Comparison of ENCODE assay signal across 16 mouse cellular contexts in the genomic region with DNA sequence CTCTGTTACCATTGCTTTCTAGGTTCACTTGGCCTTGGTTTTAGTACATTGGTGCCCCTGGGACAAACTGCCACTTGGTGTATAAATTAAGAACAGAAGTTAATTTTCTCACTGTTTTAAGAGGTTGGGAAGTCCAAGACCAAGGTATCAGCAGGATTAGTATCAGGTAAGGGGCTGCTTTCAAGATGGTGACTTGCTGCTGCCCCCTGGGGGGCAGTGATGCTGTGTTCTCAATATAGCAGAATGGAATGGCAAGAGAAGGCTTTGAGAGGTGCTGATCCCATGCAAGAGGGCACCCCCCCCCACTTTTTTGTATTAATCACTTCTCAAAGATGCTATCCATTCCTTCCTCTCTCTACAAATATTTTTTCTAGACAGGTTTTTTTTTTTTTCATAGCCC. TPM values are rescaled to one million over a fixed set of nuclear protein-coding genes. Genes with fewer than 3 reads are reported as not detected.
DNase-seq lines count a peak whose midpoint lies in the region; ATAC-seq and TF ChIP-seq lines count a peak whose summit lies in the region.
"Had no signal": no experiment of that assay in that cellular context is flagged by ENCODE, and none has a peak within 500 bp of the region (broad histone marks: within the 10 kb centered on the region; RNA-seq: fewer than 3 reads in every experiment).

No protein-coding gene starts in this region.

- no peak for ATAC-seq in heart, postnatal 0 days (ENCODE audit: insufficient read depth, low read depth)
- no peak for ATAC-seq in heart, embryonic 11.5 days (replicated peaks; ENCODE audit: insufficient number of reproducible peaks, low FRiP score, low TSS enrichment)
- no peak for ATAC-seq in lung, postnatal 0 days
- ATAC-seq: forebrain, embryonic 15.5 days had no signal

- no peaks in the 10 kb centered on the region for H3K27me3 ChIP-seq in heart, postnatal 0 days (ENCODE audit: control insufficient read depth, insufficient read depth, low read length)
- no peaks in the 10 kb centered on the region for H3K27me3 ChIP-seq in heart, embryonic 11.5 days (ENCODE audit: control insufficient read depth, insufficient read depth, low read length)
- no peaks in the 10 kb centered on the region for H3K27me3 ChIP-seq in lung, postnatal 0 days (replicated peaks; ENCODE audit: insufficient read depth, low read length)
- no peaks in the 10 kb centered on the region for H3K27me3 ChIP-seq in ES-Bruce4 (ENCODE audit: control insufficient read depth, insufficient read depth, low read length, poor library complexity, severe bottlenecking)
- H3K27me3 ChIP-seq in splenic B cell, adult 2 months (ENCODE audit: control insufficient read depth, insufficient read depth, low read length, poor library complexity, severe bottlenecking): no peaks in the 10 kb centered on the region
- H3K27me3 ChIP-seq in limb, embryonic 10.5 days (ENCODE audit: low read depth, poor library complexity, severe bottlenecking): no peaks in the 10 kb centered on the region
- H3K27me3 ChIP-seq: embryonic facial prominence, embryonic 15.5 days; forebrain, embryonic 15.5 days; limb, embryonic 13.5 days had no signal

- no peak for TF ChIP-seq EP300 in heart, postnatal 0 days (IDR thresholded peaks at IDR 0.05; ENCODE audit: low read depth)
- TF ChIP-seq EP300 in lung, postnatal 0 days (IDR thresholded peaks at IDR 0.05): no peak
- TF ChIP-seq EP300 in ES-Bruce4 (IDR thresholded peaks at IDR 0.05; ENCODE audit: insufficient read depth, low read depth, low read length): no peak

- TF ChIP-seq CTCF in heart, postnatal 0 days (IDR thresholded peaks at IDR 0.05; ENCODE audit: low read depth): no peak
- TF ChIP-seq CTCF in lung, postnatal 0 days (IDR thresholded peaks at IDR 0.05): peak; percentile 35; the same call in 1 of the 2 replicates
- TF ChIP-seq CTCF in ES-Bruce4 (IDR thresholded peaks at IDR 0.05; ENCODE audit: low read depth, low read length): peak; percentile 45

- no peak overlapping the region for H3K4me2 ChIP-seq in heart, postnatal 0 days (ENCODE audit: low read depth, low read length)
- H3K4me2 ChIP-seq in heart, embryonic 11.5 days: no peak overlapping the region
- H3K4me2 ChIP-seq in lung, postnatal 0 days (replicated peaks; ENCODE audit: low read depth, low read length): no peak overlapping the region
- H3K4me2 ChIP-seq: embryonic facial prominence, embryonic 15.5 days; forebrain, embryonic 15.5 days; limb, embryonic 13.5 days had no signal

- H3K36me3 ChIP-seq in heart, postnatal 0 days (replicated peaks; ENCODE audit: control insufficient read depth, insufficient read depth, low read length): no peaks in the 10 kb centered on the region
- no peaks in the 10 kb centered on the region for H3K36me3 ChIP-seq in heart, embryonic 11.5 days (ENCODE audit: control insufficient read depth, insufficient read depth, low read length)
- H3K36me3 ChIP-seq in lung, postnatal 0 days (ENCODE audit: insufficient read depth, low read length): no peaks in the 10 kb centered on the region
- no peaks in the 10 kb centered on the region for H3K36me3 ChIP-seq in ES-Bruce4 (ENCODE audit: control insufficient read depth, insufficient read depth, low read length, poor library complexity, severe bottlenecking)
- peaks cover 4% of the 10 kb centered on the region for H3K36me3 ChIP-seq in splenic B cell, adult 2 months (ENCODE audit: control insufficient read depth, insufficient read depth, low read length, poor library complexity, severe bottlenecking)
- no peaks in the 10 kb centered on the region for H3K36me3 ChIP-seq in limb, embryonic 10.5 days
- H3K36me3 ChIP-seq: embryonic facial prominence, embryonic 15.5 days; forebrain, embryonic 15.5 days had no signal

- no peak overlapping the region for H3K4me3 ChIP-seq in heart, postnatal 0 days (ENCODE audit: low read depth, low read length)
- H3K4me3 ChIP-seq in heart, embryonic 11.5 days (ENCODE audit: low read depth, low read length): no peak overlapping the region
- H3K4me3 ChIP-seq in lung, postnatal 0 days (ENCODE audit: low read depth, low read length): no peak overlapping the region
- no peak overlapping the region for H3K4me3 ChIP-seq in ES-Bruce4 (ENCODE audit: low read depth, low read length)
- no peak overlapping the region for H3K4me3 ChIP-seq in limb, embryonic 10.5 days
- H3K4me3 ChIP-seq: embryonic facial prominence, embryonic 15.5 days; forebrain, embryonic 15.5 days; limb, embryonic 13.5 days; myocyte had no signal

- TF ChIP-seq POLR2A in ES-Bruce4 (IDR thresholded peaks at IDR 0.05; ENCODE audit: insufficient read depth, low read length): no peak

- no peaks in the 10 kb centered on the region for H3K4me1 ChIP-seq in heart, postnatal 0 days (ENCODE audit: control insufficient read depth, insufficient read depth)
- no peaks in the 10 kb centered on the region for H3K4me1 ChIP-seq in heart, embryonic 11.5 days (ENCODE audit: control insufficient read depth, insufficient read depth, low read length)
- peaks cover 15% of the 10 kb centered on the region for H3K4me1 ChIP-seq in lung, postnatal 0 days (ENCODE audit: insufficient read depth, low read depth, low read length)
- H3K4me1 ChIP-seq in ES-Bruce4 (ENCODE audit: control insufficient read depth, insufficient read depth, low read length): no peaks in the 10 kb centered on the region
- H3K4me1 ChIP-seq in limb, embryonic 10.5 days: peaks cover 3% of the 10 kb centered on the region; the same call in 1 of the 2 replicates
- H3K4me1 ChIP-seq: embryonic facial prominence, embryonic 15.5 days had no signal

- H3K27ac ChIP-seq in heart, postnatal 0 days (ENCODE audit: low read depth): no peak overlapping the region
- H3K27ac ChIP-seq in heart, embryonic 11.5 days (ENCODE audit: low read depth, low read length): no peak overlapping the region
- no peak overlapping the region for H3K27ac ChIP-seq in lung, postnatal 0 days (ENCODE audit: low read length)
- no peak overlapping the region for H3K27ac ChIP-seq in ES-Bruce4 (ENCODE audit: insufficient read depth, low read length)
- H3K27ac ChIP-seq in limb, embryonic 10.5 days: no peak overlapping the region
- H3K27ac ChIP-seq: embryonic facial prominence, embryonic 15.5 days; forebrain, embryonic 15.5 days; limb, embryonic 13.5 days had no signal

- no peaks in the 10 kb centered on the region for H3K9me3 ChIP-seq in heart, postnatal 0 days (replicated peaks; ENCODE audit: control insufficient read depth, low read length)
- H3K9me3 ChIP-seq in heart, embryonic 11.5 days (replicated peaks; ENCODE audit: control insufficient read depth, low read length): no peaks in the 10 kb centered on the region
- no peaks in the 10 kb centered on the region for H3K9me3 ChIP-seq in lung, postnatal 0 days (ENCODE audit: low read length)
- no peaks in the 10 kb centered on the region for H3K9me3 ChIP-seq in ES-Bruce4 (replicated peaks; ENCODE audit: control insufficient read depth, insufficient read depth, low read length, poor library complexity, severe bottlenecking)
- no peaks in the 10 kb centered on the region for H3K9me3 ChIP-seq in limb, embryonic 10.5 days (replicated peaks)
- H3K9me3 ChIP-seq: embryonic facial prominence, embryonic 15.5 days; forebrain, embryonic 15.5 days; limb, embryonic 13.5 days had no signal

- DNase-seq in heart, postnatal 0 days (ENCODE audit: low spot score): peak; percentile 1
- no peak for DNase-seq in lung, postnatal 0 days (ENCODE audit: low spot score)
- no peak for DNase-seq in lung, adult 18-20 months
- peak; percentile 66 for DNase-seq in splenic B cell, adult 2 months (ENCODE audit: low read depth, low spot score)
- DNase-seq in cerebellum, adult 9-10 months: no peak
- DNase-seq in limb, embryonic 10.5 days (ENCODE audit: low spot score): no peak
- DNase-seq: cerebellum, postnatal 14 days; heart, postnatal 14 days; kidney, adult 11 months; layer of hippocampus, adult 9-11 months had no signal

- H3K9ac ChIP-seq in heart, postnatal 0 days (replicated peaks; ENCODE audit: low read depth, low read length): no peak overlapping the region
- no peak overlapping the region for H3K9ac ChIP-seq in heart, embryonic 11.5 days (ENCODE audit: low read depth, low read length)
- H3K9ac ChIP-seq in lung, postnatal 0 days (replicated peaks; ENCODE audit: low read depth): no peak overlapping the region
- no peak overlapping the region for H3K9ac ChIP-seq in ES-Bruce4 (ENCODE audit: low read depth, poor library complexity, severe bottlenecking)
- H3K9ac ChIP-seq: embryonic facial prominence, embryonic 15.5 days; forebrain, embryonic 15.5 days; limb, embryonic 13.5 days had no signal

RNA-seq across cellular contexts. Expression of a gene that starts 9.1 kb away (rescaled TPM):
- 8.4 and 21.8 TPM in 2 replicates for total RNA-seq in heart, postnatal 0 days (2014; rRNA removed; ENCODE audit: low replicate concordance)
- 12.8 and 13.0 TPM in 2 replicates for polyA plus RNA-seq in heart, postnatal 0 days (2015; fragmentation: Nextera tagmentation; extraction: Ambion mirVana)
- 8.7 and 11.4 TPM in 2 replicates for polyA plus RNA-seq in heart, embryonic 11.5 days (2014; fragmentation: Nextera tagmentation; extraction: Ambion mirVana)
- 407 and 422 TPM in 2 replicates for polyA plus RNA-seq in lung, postnatal 0 days (2015; fragmentation: Nextera tagmentation; extraction: Ambion mirVana)
- polyA plus RNA-seq in ES-Bruce4 (2011; ENCODE audit: insufficient read depth, insufficient read length, low read depth, missing spikeins): 21.1 and 23.0 TPM in 2 replicates
- polyA plus RNA-seq in limb, embryonic 10.5 days (2016; fragmentation: Nextera tagmentation; extraction: Ambion mirVana): 20.9 and 23.7 TPM in 2 replicates

RNA-seq across cellular contexts. Expression of a gene that starts 52.0 kb away (rescaled TPM):
- total RNA-seq in heart, postnatal 0 days (2014; rRNA removed; ENCODE audit: low replicate concordance): 17.0 and 22.2 TPM in 2 replicates
- 12.5 and 13.7 TPM in 2 replicates for polyA plus RNA-seq in heart, postnatal 0 days (2015; fragmentation: Nextera tagmentation; extraction: Ambion mirVana)
- polyA plus RNA-seq in heart, embryonic 11.5 days (2014; fragmentation: Nextera tagmentation; extraction: Ambion mirVana): 36.7 and 39.3 TPM in 2 replicates
- polyA plus RNA-seq in lung, postnatal 0 days (2015; fragmentation: Nextera tagmentation; extraction: Ambion mirVana): 33.3 and 37.7 TPM in 2 replicates
- polyA plus RNA-seq in ES-Bruce4 (2011; ENCODE audit: insufficient read depth, insufficient read length, low read depth, missing spikeins): 88.9 and 94.3 TPM in 2 replicates
- 52.7 and 58.5 TPM in 2 replicates for polyA plus RNA-seq in limb, embryonic 10.5 days (2016; fragmentation: Nextera tagmentation; extraction: Ambion mirVana)

Comparison
In these comparisons a context has a peak if more than half of its experiments do, and no peak if none do; other contexts are left out.
1. DNase-seq: peak in heart, postnatal 0 days (single experiment) and splenic B cell, adult 2 months (single experiment); none in lung, postnatal 0 days (single experiment), lung, adult 18-20 months (0 of 2), cerebellum, adult 9-10 months (single experiment) and limb, embryonic 10.5 days (single experiment).
2. RNA of a gene that starts 9.1 kb away (polyA plus RNA-seq): 407 to 422 TPM in lung, postnatal 0 days; 20.9 to 23.7 TPM in limb, embryonic 10.5 days, 21.1 to 23.0 TPM in ES-Bruce4, 12.8 to 13.0 TPM in heart, postnatal 0 days and 8.7 to 11.4 TPM in heart, embryonic 11.5 days; every median in the first group is over 10 times any median in the second.